Mouse (Mus musculus) brain, embryonic 14.5 days (tissue): ENCODE measurements at regions not wholly inside any gene's neighbourhood (a gene's known extent, or its start where the extent isn't known, plus 50 kb on each side); places are given as distances from the start of the nearest gene placed in this dataset.

ENCODE experiments used
- CTCF ChIP-seq: fragments of 200-500 bp; IDR thresholded peaks from 2 replicates; pipeline ENCODE4 v1.5.1; 2012; ENCODE audit warnings: inconsistent platforms, mild to moderate bottlenecking, moderate library complexity, borderline replicate concordance; ENCODE audit not compliant: insufficient read depth, insufficient read length; ENCODE audit errors: extremely low read depth
- POLR2A ChIP-seq: fragments of 200-500 bp; IDR thresholded peaks from 2 replicates; pipeline ENCODE4 v1.6.1; 2012; ENCODE audit warnings: mild to moderate bottlenecking, inconsistent platforms, borderline replicate concordance; ENCODE audit not compliant: poor library complexity, insufficient read depth, insufficient read length, severe bottlenecking; ENCODE audit errors: extremely low read depth

DNA sequence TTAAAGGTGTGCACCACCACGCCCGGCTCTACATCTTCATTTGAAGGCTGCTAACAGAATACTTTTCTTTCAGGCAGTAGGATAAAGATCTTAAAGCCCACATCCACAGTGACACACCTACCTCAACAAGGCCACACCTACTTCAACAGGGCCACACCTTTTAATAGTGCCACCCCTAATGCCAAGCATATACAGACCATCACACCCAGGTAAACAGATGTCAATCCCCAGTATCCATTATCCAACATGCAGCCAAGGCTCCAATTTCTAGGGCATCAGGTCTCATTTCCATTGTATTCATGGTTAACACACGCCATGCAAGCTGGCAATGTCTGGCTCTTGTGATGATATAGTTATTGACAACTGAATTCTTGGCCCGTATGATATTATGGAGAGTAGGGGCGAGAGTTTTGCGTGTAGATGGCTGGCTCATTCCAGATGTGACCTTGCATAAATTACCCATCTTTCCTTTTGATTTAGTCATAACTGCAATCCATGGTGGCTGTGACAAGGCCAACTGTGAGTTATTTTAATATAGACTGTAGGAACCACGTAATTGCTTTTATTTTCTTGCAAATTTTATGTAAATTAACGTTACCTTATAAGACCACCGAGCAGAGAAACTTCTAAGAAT is 80.7 kb upstream of the Ccser1 start:
- no peak for TF ChIP-seq CTCF
- no peak for TF ChIP-seq POLR2A
